Mouse (Mus musculus) ES-CJ7 (cell line): Measurements from ENCODE around the gene Lrrc23.

Source experiments
- DNase-seq: peaks from one replicate; pipeline ENCODE4 v3.0.0; 2011; ENCODE audit warnings: low read depth, low spot score

Gene Lrrc23

GRCm38 (mm10) chr6:124741842-124742241, 37.7 kb downstream of the Lrrc23 start:
- DNase-seq, result no peak

GRCm38 (mm10) chr6:124740888-124741761, 38.4 kb downstream of the Lrrc23 start, which contains the start of gene Grcc10:
Gene Grcc10 (minus strand): TSS chr6:124741374.
- peak; percentile 100 for DNase-seq

- peak; percentile 78 for DNase-seq
These were observed 39.2 kb downstream of the Lrrc23 start for GRCm38 (mm10) chr6:124740211-124740887.

- DNase-seq, result no peak
These were observed 40.2 kb downstream of the Lrrc23 start for GRCm38 (mm10) chr6:124739231-124739796.

- DNase-seq, result peak; percentile 92
These were observed 41.0 kb downstream of the Lrrc23 start, which contains the start of gene Ptpn6 for GRCm38 (mm10) chr6:124738511-124739023. Gene Ptpn6 (minus strand): TSS chr6:124738714.

- no peak for DNase-seq
These were observed 42.5 kb downstream of the Lrrc23 start for GRCm38 (mm10) chr6:124737040-124737439.

- no peak for DNase-seq
These were observed 45.1 kb downstream of the Lrrc23 start for GRCm38 (mm10) chr6:124734417-124734816.

GRCm38 (mm10) chr6:124732476-124733370, 46.8 kb downstream of the Lrrc23 start:
- peak; percentile 74 for DNase-seq

GRCm38 (mm10) chr6:124731038-124731437, 48.5 kb downstream of the Lrrc23 start:
- no peak for DNase-seq

- no peak for DNase-seq
These were observed 49.4 kb downstream of the Lrrc23 start for GRCm38 (mm10) chr6:124729850-124730705.

- no peak for DNase-seq
These were observed 50.9 kb downstream of the Lrrc23 start for GRCm38 (mm10) chr6:124728621-124729020.

GRCm38 (mm10) chr6:124724472-124724871, 55.1 kb downstream of the Lrrc23 start:
- DNase-seq, result no peak

GRCm38 (mm10) chr6:124723541-124723940, 56.0 kb downstream of the Lrrc23 start:
- DNase-seq, result no peak

GRCm38 (mm10) chr6:124722876-124723473, 56.6 kb downstream of the Lrrc23 start:
- DNase-seq, result no peak

- no peak for DNase-seq
These were observed 58.6 kb downstream of the Lrrc23 start for GRCm38 (mm10) chr6:124720904-124721303.
